In genomic region chr13:93306545-93306944, GRCm38 (mm10) we compare ENCODE assay signal across 11 mouse cellular contexts. TPM values are rescaled to one million over a fixed set of nuclear protein-coding genes. Genes with fewer than 3 reads are reported as not detected.
DNase-seq lines count a peak whose midpoint lies in the region; ATAC-seq and TF ChIP-seq lines count a peak whose summit lies in the region.
"Had no signal": no experiment of that assay in that cellular context is flagged by ENCODE, and none has a peak within 500 bp of the region (broad histone marks: within the 10 kb centered on the region; RNA-seq: fewer than 3 reads in every experiment).

No protein-coding gene starts in this region.

- no peaks in the 10 kb centered on the region for H3K9me3 ChIP-seq in heart, postnatal 0 days (replicated peaks; ENCODE audit: control insufficient read depth, low read length)
- no peaks in the 10 kb centered on the region for H3K9me3 ChIP-seq in embryonic facial prominence, embryonic 12.5 days
- no peaks in the 10 kb centered on the region for H3K9me3 ChIP-seq in hindbrain, embryonic 11.5 days (ENCODE audit: control insufficient read depth, low read length)
- H3K9me3 ChIP-seq in midbrain, embryonic 12.5 days: no peaks in the 10 kb centered on the region

- peaks cover 6% of the 10 kb centered on the region for H3K4me1 ChIP-seq in heart, postnatal 0 days (ENCODE audit: control insufficient read depth, insufficient read depth)
- H3K4me1 ChIP-seq in embryonic facial prominence, embryonic 12.5 days: peaks cover 19% of the 10 kb centered on the region; the same call in 1 of the 2 replicates
- H3K4me1 ChIP-seq in hindbrain, embryonic 11.5 days (replicated peaks; ENCODE audit: control insufficient read depth, insufficient read depth, low read length): 0 out of 2 replicates have a peak, but pooled peaks cover 2% of the 10 kb centered on the region
- peaks cover 22% of the 10 kb centered on the region for H3K4me1 ChIP-seq in midbrain, embryonic 12.5 days

- no peak for TF ChIP-seq EP300 in heart, postnatal 0 days (IDR thresholded peaks at IDR 0.05; ENCODE audit: low read depth)

- no peak for TF ChIP-seq CTCF in heart, postnatal 0 days (IDR thresholded peaks at IDR 0.05; ENCODE audit: low read depth)

- no peak for ATAC-seq in heart, postnatal 0 days (ENCODE audit: insufficient read depth, low read depth)
- ATAC-seq in embryonic facial prominence, embryonic 12.5 days (ENCODE audit: insufficient number of reproducible peaks, insufficient read depth, low FRiP score, low TSS enrichment): no peak
- ATAC-seq in hindbrain, embryonic 11.5 days (ENCODE audit: low FRiP score): no peak
- no peak for ATAC-seq in midbrain, embryonic 12.5 days (ENCODE audit: low FRiP score, low read depth)
- no peak for ATAC-seq in megakaryocyte, adult 5-6 weeks (ENCODE audit: poor library complexity, severe bottlenecking)
- no peak for ATAC-seq in megakaryocyte-erythroid progenitor cell, adult 5-6 weeks (replicated peaks; ENCODE audit: low FRiP score, low TSS enrichment, poor library complexity, severe bottlenecking)

- H3K4me3 ChIP-seq in heart, postnatal 0 days (ENCODE audit: low read depth, low read length): peak overlapping the region; percentile 81
- no peak overlapping the region for H3K4me3 ChIP-seq in embryonic facial prominence, embryonic 12.5 days
- no peak overlapping the region for H3K4me3 ChIP-seq in hindbrain, embryonic 11.5 days (ENCODE audit: low read depth, low read length)
- H3K4me3 ChIP-seq in midbrain, embryonic 12.5 days: no peak overlapping the region

- no peak for DNase-seq in heart, postnatal 0 days (ENCODE audit: low spot score)
- no peak for DNase-seq in heart, adult 11 months
- DNase-seq in hindbrain, embryonic 11.5 days (ENCODE audit: low spot score): no peak
- no peak for DNase-seq in urinary bladder, adult 2 months (ENCODE audit: low spot score)
- DNase-seq: cerebellum, postnatal 10 days; kidney, postnatal 10 days; thymus, postnatal 14 days had no signal

- no peaks in the 10 kb centered on the region for H3K36me3 ChIP-seq in heart, postnatal 0 days (replicated peaks; ENCODE audit: control insufficient read depth, insufficient read depth, low read length)
- H3K36me3 ChIP-seq in embryonic facial prominence, embryonic 12.5 days: no peaks in the 10 kb centered on the region
- no peaks in the 10 kb centered on the region for H3K36me3 ChIP-seq in hindbrain, embryonic 11.5 days (ENCODE audit: control insufficient read depth, insufficient read depth, low read length)
- H3K36me3 ChIP-seq in midbrain, embryonic 12.5 days: no peaks in the 10 kb centered on the region

- 40% methylated on average over 3 of the region's 3 CpGs for WGBS in heart, postnatal 0 days
- 68% methylated on average over 3 of the region's 3 CpGs for WGBS in embryonic facial prominence, embryonic 12.5 days
- 65% methylated on average over 3 of the region's 3 CpGs for WGBS in hindbrain, embryonic 11.5 days
- WGBS in midbrain, embryonic 12.5 days: 60% methylated on average over 3 of the region's 3 CpGs

- 0 out of 2 replicates have a peak overlapping the region, but pooled peaks have one; percentile 2 for H3K27ac ChIP-seq in heart, postnatal 0 days (ENCODE audit: low read depth)
- no peak overlapping the region for H3K27ac ChIP-seq in embryonic facial prominence, embryonic 12.5 days
- no peak overlapping the region for H3K27ac ChIP-seq in hindbrain, embryonic 11.5 days (ENCODE audit: low read depth, low read length)
- H3K27ac ChIP-seq in midbrain, embryonic 12.5 days (replicated peaks): no peak overlapping the region

- H3K9ac ChIP-seq in heart, postnatal 0 days (replicated peaks; ENCODE audit: low read depth, low read length): peak overlapping the region; percentile 88
- H3K9ac ChIP-seq in embryonic facial prominence, embryonic 12.5 days: no peak overlapping the region
- H3K9ac ChIP-seq in hindbrain, embryonic 11.5 days (ENCODE audit: low read depth, low read length): no peak overlapping the region
- no peak overlapping the region for H3K9ac ChIP-seq in midbrain, embryonic 12.5 days (replicated peaks)

- H3K27me3 ChIP-seq in heart, postnatal 0 days (ENCODE audit: control insufficient read depth, insufficient read depth, low read length): no peaks in the 10 kb centered on the region
- H3K27me3 ChIP-seq in embryonic facial prominence, embryonic 12.5 days: no peaks in the 10 kb centered on the region
- H3K27me3 ChIP-seq in hindbrain, embryonic 11.5 days (ENCODE audit: control insufficient read depth, insufficient read depth, low read length): no peaks in the 10 kb centered on the region
- no peaks in the 10 kb centered on the region for H3K27me3 ChIP-seq in midbrain, embryonic 12.5 days

- H3K4me2 ChIP-seq in heart, postnatal 0 days (ENCODE audit: low read depth, low read length): peak overlapping the region; percentile 72
- peak overlapping the region; percentile 73 for H3K4me2 ChIP-seq in embryonic facial prominence, embryonic 12.5 days (replicated peaks)
- H3K4me2 ChIP-seq in hindbrain, embryonic 11.5 days (replicated peaks; ENCODE audit: low read depth, low read length): peak overlapping the region; percentile 24; the same call in 1 of the 2 replicates
- peak overlapping the region; percentile 63 for H3K4me2 ChIP-seq in midbrain, embryonic 12.5 days (replicated peaks)

RNA-seq across cellular contexts. Expression of gene Homer1, which starts 7.1 kb away (rescaled TPM):
- 71.9 and 84.9 TPM in 2 replicates for total RNA-seq in heart, postnatal 0 days (2014; rRNA removed; ENCODE audit: low replicate concordance)
- 13.3 and 14.8 TPM in 2 replicates for polyA plus RNA-seq in heart, postnatal 0 days (2015; fragmentation: Nextera tagmentation; extraction: Ambion mirVana)
- 12.2 and 12.7 TPM in 2 replicates for polyA plus RNA-seq in embryonic facial prominence, embryonic 12.5 days (2016; fragmentation: Nextera tagmentation; extraction: Ambion mirVana)
- polyA plus RNA-seq in hindbrain, embryonic 11.5 days (2014; fragmentation: Nextera tagmentation; extraction: Ambion mirVana): 13.7 and 17.7 TPM in 2 replicates
- polyA plus RNA-seq in midbrain, embryonic 12.5 days (2016; fragmentation: Nextera tagmentation; extraction: Ambion mirVana): 14.9 and 16.9 TPM in 2 replicates
- polyA plus RNA-seq in urinary bladder, adult 2 months (2012; rRNA removed): 8.3 and 8.8 TPM in 2 replicates
- total RNA-seq in megakaryocyte, adult 5-6 weeks (2015): 17.8 and 18.8 TPM in 2 replicates
- 20.5 and 26.8 TPM in 2 replicates for total RNA-seq in megakaryocyte, adult 5-6 weeks (2017)
- total RNA-seq in megakaryocyte-erythroid progenitor cell, adult 5-6 weeks (2014; fragmentation: Nextera tagmentation): 11.5 and 11.6 TPM in 2 replicates
- 14.1 and 21.1 TPM in 2 replicates for total RNA-seq in megakaryocyte-erythroid progenitor cell, adult 5-6 weeks (2017)
